Mouse (Mus musculus) erythroblast, adult 5-6 weeks (primary cell): ENCODE data around the gene Bbs4. TPM values are rescaled to one million over a fixed set of nuclear protein-coding genes. Genes with fewer than 3 reads are reported as not detected.
A peak's percentile ranks its signal among the peaks of the same experiment; 100 is the strongest.

Experiments
- ATAC-seq: replicated peaks from 2 replicates; pipeline ENCODE4 v1.8.0; 2016; ENCODE audit warnings: moderate number of reproducible peaks, mild to moderate bottlenecking, moderate TSS enrichment, inconsistent platforms; ENCODE audit not compliant: poor library complexity, low FRiP score, severe bottlenecking
- total RNA-seq, 2 experiments: library from RNA; stranded (forward) in 1 of 2; stranded (reverse) in 1 of 2; fragments of 150-400 nt in 1 of 2; fragments of 200-764, 138-1000 nt in 1 of 2; gene quantifications; 2 replicates each; pipeline versions ENCODE4 v1.2.3 to v1.2.4; 2015 to 2017; ENCODE audit warnings: low replicate concordance in 2 of 2

The Bbs4 gene
- total RNA-seq, 2 experiments from 2014 or later: 0.85 to 2.5 TPM

- ATAC-seq: no peak
Observed at GRCm38 (mm10) chr9:59307890-59308289, 45.4 kb downstream of the Bbs4 start.

- ATAC-seq: no peak
Observed at GRCm38 (mm10) chr9:59296419-59296818, 56.9 kb downstream of the Bbs4 start.

- no peak for ATAC-seq
Observed at GRCm38 (mm10) chr9:59292493-59292875, 60.8 kb downstream of the Bbs4 start.

GRCm38 (mm10) chr9:59291688-59292492, 61.4 kb downstream of the Bbs4 start:
- peak; percentile 20; the same call in 1 of the 2 replicates for ATAC-seq

GRCm38 (mm10) chr9:59290957-59291687, 62.2 kb downstream of the Bbs4 start, which contains the start of gene Adpgk:
TSS of gene Adpgk (plus strand) at chr9:59291558.
- ATAC-seq: peak; percentile 96

GRCm38 (mm10) chr9:59289529-59290115, 63.7 kb downstream of the Bbs4 start:
- ATAC-seq: no peak

GRCm38 (mm10) chr9:59288685-59289410, 64.5 kb downstream of the Bbs4 start:
- no peak for ATAC-seq

- no peak for ATAC-seq
Observed at GRCm38 (mm10) chr9:59288058-59288457, 65.2 kb downstream of the Bbs4 start.

- 0 out of 2 replicates have a peak, but pooled peaks have one; percentile 21 for ATAC-seq
Observed at GRCm38 (mm10) chr9:59285614-59286013, 67.7 kb downstream of the Bbs4 start.

- ATAC-seq: no peak
Observed at GRCm38 (mm10) chr9:59282683-59282986, 70.7 kb downstream of the Bbs4 start.

GRCm38 (mm10) chr9:59281871-59282682, 71.2 kb downstream of the Bbs4 start:
- ATAC-seq: peak; percentile 84

GRCm38 (mm10) chr9:59280888-59281287, 72.4 kb downstream of the Bbs4 start:
- ATAC-seq: no peak

- ATAC-seq: no peak
Observed at GRCm38 (mm10) chr9:59278694-59279093, 74.6 kb downstream of the Bbs4 start.

- ATAC-seq: no peak
Observed at GRCm38 (mm10) chr9:59278199-59278598, 75.1 kb downstream of the Bbs4 start.

GRCm38 (mm10) chr9:59274846-59275455, 78.4 kb downstream of the Bbs4 start:
- ATAC-seq: no peak

GRCm38 (mm10) chr9:59273199-59273598, 80.1 kb downstream of the Bbs4 start:
- no peak for ATAC-seq
